Mouse (Mus musculus): ENCODE data around the gene Gys2.

Gys2 gene

DNA sequence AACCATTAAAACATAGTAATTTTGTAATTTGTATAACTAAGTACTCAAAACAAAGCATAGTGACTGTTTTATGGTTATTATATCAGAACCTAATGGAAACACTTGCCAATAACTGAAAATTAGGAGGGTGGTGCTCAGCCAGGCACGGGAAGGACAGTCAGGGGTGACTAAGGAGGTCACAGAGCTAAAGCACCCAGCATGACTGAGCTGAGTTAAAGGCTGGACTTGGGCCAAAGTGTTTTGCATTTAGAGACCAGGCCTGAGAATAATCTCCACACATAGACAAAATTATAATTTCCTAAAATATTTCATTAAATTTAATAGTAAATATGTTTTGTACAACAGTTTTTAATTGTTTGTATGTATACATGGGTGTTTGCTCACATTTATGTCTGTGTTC is 95.8 kb downstream of the Gys2 start:
- no peak for DNase-seq (ENCODE audit: low read depth, low spot score)

All from embryo, embryonic 11.5 days (tissue).